Mouse (Mus musculus) testis, adult 2 months (tissue): ENCODE measurements around the gene Cyb561. TPM values are rescaled to one million over a fixed set of nuclear protein-coding genes. Genes with fewer than 3 reads are reported as not detected.

Experiments
- H3K27ac ChIP-seq: fragments of 200-500 bp; 2 replicates; pipeline ENCODE4 v1.5.1; 2012; ENCODE audit warnings: low read depth, low read length; ENCODE audit not compliant: control insufficient read depth, insufficient read depth
- H3K27me3 ChIP-seq: fragments of 200-500 bp; 2 replicates; pipeline ENCODE4 v1.6.1; 2012; ENCODE audit warnings: mild to moderate bottlenecking, low read length, moderate library complexity; ENCODE audit not compliant: control insufficient read depth, insufficient read depth
- H3K36me3 ChIP-seq: fragments of 200-500 bp; 2 replicates; pipeline ENCODE4 v1.6.1; 2012; ENCODE audit warnings: mild to moderate bottlenecking, low read length; ENCODE audit not compliant: control insufficient read depth, insufficient read depth
- H3K4me1 ChIP-seq: fragments of 200-500 bp; 2 replicates; pipeline ENCODE4 v1.6.1; 2012; ENCODE audit warnings: low read length; ENCODE audit not compliant: control insufficient read depth, insufficient read depth
- H3K4me3 ChIP-seq: fragments of 200-500 bp; 2 replicates; pipeline ENCODE4 v1.5.1; 2012; ENCODE audit warnings: low read depth, mild to moderate bottlenecking, low read length, moderate library complexity, mixed read lengths; ENCODE audit not compliant: control insufficient read depth
- CTCF ChIP-seq: fragments of 200-500 bp; IDR thresholded peaks from 2 replicates; pipeline ENCODE4 v1.5.1; 2012; ENCODE audit warnings: low read depth, mild to moderate bottlenecking, inconsistent platforms, low read length, moderate library complexity; ENCODE audit not compliant: control insufficient read depth, insufficient read depth, insufficient replicate concordance
- POLR2A ChIP-seq: fragments of 200-500 bp; IDR thresholded peaks from 2 replicates; pipeline ENCODE4 v1.6.1; 2012; ENCODE audit warnings: low read depth, mild to moderate bottlenecking, inconsistent platforms, low read length, moderate library complexity; ENCODE audit not compliant: control insufficient read depth
- polyA plus RNA-seq: library from polyadenylated mRNA; depleted of rRNA; stranded (reverse); fragments of >200 nt; gene quantifications from 2 replicates; pipeline ENCODE4 v1.2.3, GENCODE M21; 2012; rRNA removed

The Cyb561 gene
- polyA plus RNA-seq, 1 experiment = 21.8 TPM

GRCm38 (mm10) chr11:105907381-105907780 is 45.8 kb downstream of the Cyb561 start:
- Histone ChIP-seq H3K4me3 (no peak overlapping the region), H3K27ac (no peak overlapping the region), H3K4me1 (no peaks in the 10 kb centered on the region), H3K27me3 (no peaks in the 10 kb centered on the region), H3K36me3 (no peaks in the 10 kb centered on the region)
- TF ChIP-seq CTCF (no peak), POLR2A (no peak)

- no peaks in the 10 kb centered on the region for H3K36me3 ChIP-seq
- no peaks in the 10 kb centered on the region for H3K27me3 ChIP-seq
- TF ChIP-seq POLR2A = no peak
- TF ChIP-seq CTCF = no peak
- H3K4me3 ChIP-seq = no peak overlapping the region
- H3K4me1 ChIP-seq = no peaks in the 10 kb centered on the region
- no peak overlapping the region for H3K27ac ChIP-seq
These were observed 47.5 kb downstream of the Cyb561 start for GRCm38 (mm10) chr11:105905529-105906213.

GRCm38 (mm10) chr11:105902956-105903355 is 50.2 kb downstream of the Cyb561 start:
- H3K27ac ChIP-seq = no peak overlapping the region
- no peaks in the 10 kb centered on the region for H3K4me1 ChIP-seq
- TF ChIP-seq POLR2A (no peak), CTCF (no peak)
- H3K27me3 ChIP-seq = no peaks in the 10 kb centered on the region
- H3K36me3 ChIP-seq = no peaks in the 10 kb centered on the region
- no peak overlapping the region for H3K4me3 ChIP-seq

GRCm38 (mm10) chr11:105901501-105901900 is 51.6 kb downstream of the Cyb561 start:
- no peak for TF ChIP-seq POLR2A
- no peak for TF ChIP-seq CTCF
- no peak overlapping the region for H3K27ac ChIP-seq
- no peaks in the 10 kb centered on the region for H3K27me3 ChIP-seq
- no peaks in the 10 kb centered on the region for H3K36me3 ChIP-seq
- no peaks in the 10 kb centered on the region for H3K4me1 ChIP-seq
- H3K4me3 ChIP-seq = no peak overlapping the region

DNA sequence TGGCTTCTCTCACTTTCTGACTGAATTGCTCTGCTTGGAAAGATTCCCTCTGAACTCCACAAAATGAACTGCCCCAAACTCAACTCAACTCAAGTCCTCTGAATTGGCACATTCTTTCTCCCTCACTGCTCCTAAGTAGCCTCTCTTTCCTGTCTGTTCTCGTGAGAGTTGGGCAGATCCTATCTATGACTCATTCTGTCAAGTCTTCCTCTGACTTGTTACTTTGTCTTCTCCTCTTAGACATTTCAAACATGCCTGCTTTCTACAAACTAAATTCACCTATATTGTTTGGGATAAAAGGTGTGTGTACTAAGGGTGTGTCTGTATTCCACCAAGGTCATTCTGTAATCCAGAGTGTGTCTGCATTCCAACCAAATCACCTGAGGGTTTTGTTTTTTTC is 54.0 kb downstream of the Cyb561 start:
- Histone ChIP-seq H3K4me1 (no peaks in the 10 kb centered on the region), H3K4me3 (no peak overlapping the region), H3K27me3 (no peaks in the 10 kb centered on the region), H3K36me3 (no peaks in the 10 kb centered on the region), H3K27ac (no peak overlapping the region)
- no peak for TF ChIP-seq POLR2A
- TF ChIP-seq CTCF = no peak

- no peaks in the 10 kb centered on the region for H3K27me3 ChIP-seq
- TF ChIP-seq CTCF (no peak), POLR2A (no peak)
- no peaks in the 10 kb centered on the region for H3K4me1 ChIP-seq
These were observed 65.9 kb downstream of the Cyb561 start for GRCm38 (mm10) chr11:105887281-105887680.

DNA sequence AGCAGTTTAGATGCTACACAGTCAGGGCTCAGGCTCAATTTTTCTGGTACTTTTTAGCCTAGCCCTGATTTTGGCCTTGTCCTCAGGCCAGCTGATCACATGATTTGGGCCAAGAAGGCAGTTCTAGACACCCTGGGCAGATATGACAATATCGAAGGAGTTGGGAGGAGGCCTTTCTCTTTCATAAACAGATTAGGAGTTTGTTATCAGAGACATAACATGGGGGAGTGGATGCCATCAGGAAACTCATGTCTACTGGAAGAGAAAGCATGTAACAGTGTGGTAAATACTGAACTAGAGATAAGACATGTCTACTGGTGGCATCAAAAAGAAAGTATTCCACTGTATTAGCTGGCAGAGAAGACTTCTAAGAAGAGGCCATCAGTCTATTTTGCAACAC is 67.6 kb downstream of the Cyb561 start:
- H3K27me3 ChIP-seq = no peaks in the 10 kb centered on the region
- no peak overlapping the region for H3K4me3 ChIP-seq
- H3K36me3 ChIP-seq = no peaks in the 10 kb centered on the region
- no peak overlapping the region for H3K27ac ChIP-seq
- H3K4me1 ChIP-seq = no peaks in the 10 kb centered on the region
- TF ChIP-seq CTCF (no peak), POLR2A (no peak)

More at GRCm38 (mm10) chr11:105887281-105887680, 65.9 kb downstream of the Cyb561 start:
- Histone ChIP-seq H3K4me3 (no peak overlapping the region), H3K27ac (no peak overlapping the region), H3K36me3 (no peaks in the 10 kb centered on the region)

Other genes with a start within 250 kb of the Cyb561 start
- 389 and 421 TPM in 2 replicates for gene Ace, start 14.6 kb upstream of the Cyb561 start, polyA plus RNA-seq
- 78.7 and 82.6 TPM in 2 replicates for gene Ace3, start 41.3 kb upstream of the Cyb561 start, polyA plus RNA-seq
- 0.41 and 0.46 TPM in 2 replicates for gene Kcnh6, start 54.8 kb upstream of the Cyb561 start, polyA plus RNA-seq
- 65.9 and 66.7 TPM in 2 replicates for gene Dcaf7, start 83.5 kb upstream of the Cyb561 start, polyA plus RNA-seq
- gene Taco1, start 112.7 kb upstream of the Cyb561 start, polyA plus RNA-seq = 3.5 and 4.3 TPM in 2 replicates
- gene Map3k3, start 131.3 kb upstream of the Cyb561 start, polyA plus RNA-seq = 10.5 and 11.3 TPM in 2 replicates
- 124 and 142 TPM in 2 replicates for gene Gm10840, start 207.5 kb upstream of the Cyb561 start, polyA plus RNA-seq
- 1,077 and 1,168 TPM in 2 replicates for gene Limd2, start 207.5 kb upstream of the Cyb561 start, polyA plus RNA-seq
- gene Strada, start 248.8 kb upstream of the Cyb561 start, polyA plus RNA-seq = 153 and 157 TPM in 2 replicates